Mouse (Mus musculus) midbrain, embryonic 10.5 days (tissue): Measurements from ENCODE around the gene Sntg2. TPM values are rescaled to one million over a fixed set of nuclear protein-coding genes. Genes with fewer than 3 reads are reported as not detected.

ENCODE experiments used
- DNase-seq: peaks from one replicate; pipeline ENCODE4 v3.0.0-alpha.2; 2017; ENCODE audit warnings: low spot score
- H3K27ac ChIP-seq: fragments of 300-500 bp; sonication (generic); replicated peaks from 2 replicates; pipeline ENCODE4 v1.5.1; 2016; ENCODE audit warnings: mild to moderate bottlenecking
- H3K27me3 ChIP-seq: fragments of 300-500 bp; sonication (generic); 2 replicates; pipeline ENCODE4 v1.6.1; 2016; ENCODE audit warnings: low read depth, mild to moderate bottlenecking; ENCODE audit not compliant: poor library complexity, severe bottlenecking
- H3K36me3 ChIP-seq: fragments of 300-500 bp; sonication (generic); 2 replicates; pipeline ENCODE4 v1.6.1; 2016; ENCODE audit warnings: mild to moderate bottlenecking, moderate library complexity
- H3K4me1 ChIP-seq: fragments of 300-500 bp; sonication (generic); 2 replicates; pipeline ENCODE4 v1.6.1; 2016
- H3K4me3 ChIP-seq: fragments of 300-500 bp; sonication (generic); 2 replicates; pipeline ENCODE4 v1.5.1; 2016; ENCODE audit warnings: mild to moderate bottlenecking, moderate library complexity
- H3K9me3 ChIP-seq: fragments of 300-500 bp; sonication (generic); replicated peaks from 2 replicates; pipeline ENCODE4 v1.6.1; 2016; ENCODE audit warnings: mild to moderate bottlenecking
- WGBS: fragments of 180-500 bp; shearing (Covaris S2); methylation state at CpG from one replicate; pipeline ENCODE4 v1.1.7; 2016; 5-methylcytosine and 5-hydroxymethylcytosine counted together
- polyA plus RNA-seq: library from polyadenylated mRNA; unstranded; fragments of >200 nt; fragmentation: Nextera tagmentation; extraction: Ambion mirVana; gene quantifications from 2 replicates; pipeline ENCODE4 v1.2.1, GENCODE M21; 2016

Gene Sntg2
- polyA plus RNA-seq, 1 experiment from 2014 or later = 0.49 TPM

GRCm38 (mm10) chr12:30128561-30129410 is 244.4 kb downstream of the Sntg2 start:
- H3K9me3 ChIP-seq = no peaks in the 10 kb centered on the region
- H3K36me3 ChIP-seq = no peaks in the 10 kb centered on the region
- 77% methylated on average over 7 of the region's 7 CpGs for WGBS
- no peak overlapping the region for H3K4me3 ChIP-seq
- H3K27ac ChIP-seq = no peak overlapping the region
- no peaks in the 10 kb centered on the region for H3K4me1 ChIP-seq
- peak; percentile 51 for DNase-seq
- H3K27me3 ChIP-seq = no peaks in the 10 kb centered on the region

Other genes with a start within 250 kb of the Sntg2 start
- not detected in 2 replicates for gene Tpo, start 240.8 kb downstream of the Sntg2 start, polyA plus RNA-seq
- 29.8 and 30.0 TPM in 2 replicates for gene Tmem18, start 211.1 kb upstream of the Sntg2 start, polyA plus RNA-seq